Mouse (Mus musculus) E14TG2a.4 (cell line): ENCODE data around the gene Sdccag8.

Experiments used
- H3K27me3 ChIP-seq: 2 replicates; pipeline ENCODE4 v1.6.1; 2014; ENCODE audit warnings: low read length, control low read depth; ENCODE audit not compliant: insufficient read depth
- H3K36me3 ChIP-seq: 2 replicates; pipeline ENCODE4 v1.6.1; 2014; ENCODE audit warnings: low read length, control low read depth; ENCODE audit not compliant: insufficient read depth
- H3K4me1 ChIP-seq: replicated peaks from 2 replicates; pipeline ENCODE4 v1.6.1; 2014; ENCODE audit warnings: low read depth, low read length, control low read depth
- H3K4me3 ChIP-seq: replicated peaks from 2 replicates; pipeline ENCODE4 v1.5.1; 2014; ENCODE audit warnings: mild to moderate bottlenecking, low read length
- H3K9me3 ChIP-seq: 2 replicates; pipeline ENCODE4 v1.6.1; 2014; ENCODE audit warnings: low read length, control low read depth
- CTCF ChIP-seq: conservative IDR thresholded peaks from 2 replicates; pipeline ENCODE4 v1.5.1; 2014; ENCODE audit warnings: low read length
- NANOG ChIP-seq: IDR thresholded peaks from 2 replicates; pipeline ENCODE4 v1.6.1; 2014; ENCODE audit warnings: borderline replicate concordance, low read length, mixed read lengths
- POU5F1 ChIP-seq: IDR thresholded peaks from 2 replicates; pipeline ENCODE4 v1.6.1; 2014; ENCODE audit warnings: low read length, borderline replicate concordance

Sdccag8 gene

GRCm38 (mm10) chr1:176982671-176983070, 168.2 kb downstream of the Sdccag8 start:
- Histone ChIP-seq H3K9me3 (no peaks in the 10 kb centered on the region), H3K4me3 (no peak overlapping the region), H3K27me3 (0 out of 2 replicates have a peak, but pooled peaks cover under 1% of the 10 kb centered on the region), H3K36me3 (no peaks in the 10 kb centered on the region), H3K4me1 (peaks cover 30% of the 10 kb centered on the region)
- TF ChIP-seq NANOG (no peak), POU5F1 (no peak), CTCF (no peak)

- Histone ChIP-seq H3K36me3 (no peaks in the 10 kb centered on the region), H3K9me3 (no peaks in the 10 kb centered on the region), H3K4me3 (no peak overlapping the region), H3K4me1 (peaks cover 39% of the 10 kb centered on the region), H3K27me3 (0 out of 2 replicates have a peak, but pooled peaks cover 2% of the 10 kb centered on the region)
- TF ChIP-seq POU5F1 (no peak), CTCF (no peak), NANOG (no peak)
Observed at GRCm38 (mm10) chr1:176985691-176986090, 171.2 kb downstream of the Sdccag8 start.

GRCm38 (mm10) chr1:176986275-176986674, 171.8 kb downstream of the Sdccag8 start:
- H3K36me3 ChIP-seq: no peaks in the 10 kb centered on the region
- TF ChIP-seq POU5F1 (no peak), CTCF (no peak), NANOG (no peak)
- H3K9me3 ChIP-seq: no peaks in the 10 kb centered on the region
- H3K4me1 ChIP-seq: peaks cover 41% of the 10 kb centered on the region
- H3K27me3 ChIP-seq: 0 out of 2 replicates have a peak, but pooled peaks cover 2% of the 10 kb centered on the region
- no peak overlapping the region for H3K4me3 ChIP-seq

GRCm38 (mm10) chr1:176986990-176987740, 172.7 kb downstream of the Sdccag8 start:
- H3K27me3 ChIP-seq: 0 out of 2 replicates have a peak, but pooled peaks cover 2% of the 10 kb centered on the region
- H3K4me3 ChIP-seq: no peak overlapping the region
- no peaks in the 10 kb centered on the region for H3K36me3 ChIP-seq
- no peaks in the 10 kb centered on the region for H3K9me3 ChIP-seq
- H3K4me1 ChIP-seq: peaks cover 48% of the 10 kb centered on the region
- no peak for TF ChIP-seq CTCF
- TF ChIP-seq NANOG: no peak
- TF ChIP-seq POU5F1: no peak

GRCm38 (mm10) chr1:176991473-176991872, 177.0 kb downstream of the Sdccag8 start:
- H3K9me3 ChIP-seq: no peaks in the 10 kb centered on the region
- no peaks in the 10 kb centered on the region for H3K36me3 ChIP-seq
- H3K4me1 ChIP-seq: peaks cover 62% of the 10 kb centered on the region
- peaks cover 11% of the 10 kb centered on the region; the same call in 1 of the 2 replicates for H3K27me3 ChIP-seq
- TF ChIP-seq NANOG (no peak), CTCF (no peak), POU5F1 (no peak)
- no peak overlapping the region for H3K4me3 ChIP-seq

- no peaks in the 10 kb centered on the region for H3K36me3 ChIP-seq
- no peaks in the 10 kb centered on the region for H3K9me3 ChIP-seq
- H3K4me3 ChIP-seq: no peak overlapping the region
- H3K4me1 ChIP-seq: peaks cover 72% of the 10 kb centered on the region
- TF ChIP-seq CTCF (no peak), NANOG (peak; percentile 68; the same call in 1 of the 2 replicates)
- peaks cover 14% of the 10 kb centered on the region; the same call in 1 of the 2 replicates for H3K27me3 ChIP-seq
Observed at GRCm38 (mm10) chr1:176992517-176992916, 178.1 kb downstream of the Sdccag8 start.

GRCm38 (mm10) chr1:176993141-176994010, 178.9 kb downstream of the Sdccag8 start:
- Histone ChIP-seq H3K36me3 (no peaks in the 10 kb centered on the region), H3K27me3 (peaks cover 15% of the 10 kb centered on the region; the same call in 1 of the 2 replicates), H3K9me3 (no peaks in the 10 kb centered on the region), H3K4me3 (peak overlapping the region; percentile 39; the same call in 1 of the 2 replicates), H3K4me1 (peaks cover 80% of the 10 kb centered on the region)
- no peak for TF ChIP-seq POU5F1
- no peak for TF ChIP-seq NANOG
- TF ChIP-seq CTCF: no peak

GRCm38 (mm10) chr1:176994087-176994486, 179.6 kb downstream of the Sdccag8 start:
- Histone ChIP-seq H3K4me3 (peak overlapping the region; percentile 39; the same call in 1 of the 2 replicates), H3K9me3 (no peaks in the 10 kb centered on the region), H3K27me3 (peaks cover 15% of the 10 kb centered on the region; the same call in 1 of the 2 replicates), H3K36me3 (no peaks in the 10 kb centered on the region), H3K4me1 (peaks cover 83% of the 10 kb centered on the region)
- TF ChIP-seq NANOG (no peak), CTCF (no peak), POU5F1 (no peak)
